Comparison of ENCODE assay signal across 8 mouse cellular contexts in genomic region chr19:4268566-4269361, GRCm38 (mm10). TPM values are rescaled to one million over a fixed set of nuclear protein-coding genes. Genes with fewer than 3 reads are reported as not detected.
DNase-seq lines count a peak whose midpoint lies in the region; ATAC-seq and TF ChIP-seq lines count a peak whose summit lies in the region.

Gene Ssh3, minus strand, starts transcription at chr19:4269180.

- H3K4me3 ChIP-seq in MEL (ENCODE audit: control insufficient read depth in 1 of 2, insufficient read depth in 1 of 2, low read depth in 2 of 2, low read length in 2 of 2): peak within 1 kb of the TSS; percentile 63 to 79
- peak within 1 kb of the TSS; percentile 80 for H3K4me3 ChIP-seq in cerebellum, adult 2 months (replicated peaks; ENCODE audit: insufficient read depth, low read depth, low read length)
- H3K4me3 ChIP-seq in layer of hippocampus, adult 2 months: peak within 1 kb of the TSS; percentile 64
- peak within 1 kb of the TSS; percentile 50 for H3K4me3 ChIP-seq in lung, embryonic 15.5 days

- H3K27ac ChIP-seq in MEL (ENCODE audit: control insufficient read depth, low read depth, low read length): no peak within 1 kb of the TSS
- H3K27ac ChIP-seq in cerebellum, adult 2 months (ENCODE audit: insufficient read depth, low read length): peak within 1 kb of the TSS; percentile 47
- H3K27ac ChIP-seq in layer of hippocampus, adult 2 months: peak within 1 kb of the TSS; percentile 84
- 0 out of 2 replicates have a peak within 1 kb of the TSS, but pooled peaks have one; percentile 8 for H3K27ac ChIP-seq in lung, embryonic 15.5 days

- TF ChIP-seq CTCF in MEL (IDR thresholded peaks at IDR 0.05 in 2 of 3, conservative IDR thresholded peaks at IDR 0.05 in 1 of 3; ENCODE audit: control insufficient read depth in 1 of 3, insufficient read depth in 1 of 3, low read depth in 2 of 3, low read length in 3 of 3, poor library complexity in 1 of 3, severe bottlenecking in 1 of 3): no peak
- TF ChIP-seq CTCF in cerebellum, adult 2 months (IDR thresholded peaks at IDR 0.05; ENCODE audit: borderline replicate concordance, insufficient read depth, low read depth, low read length): no peak
- TF ChIP-seq CTCF in layer of hippocampus, adult 2 months (conservative IDR thresholded peaks at IDR 0.05): no peak

- peak; percentile 76 for DNase-seq in MEL (ENCODE audit: low read depth, low spot score)
- peak; percentile 83 to 86 for DNase-seq in cerebellum, adult 2 months
- DNase-seq in forelimb bud, embryonic 11.5 days (ENCODE audit: low read depth, low spot score): peak; percentile 32
- peak; percentile 65 for DNase-seq in heart, postnatal 4 days
- DNase-seq in layer of hippocampus, adult 2 months (ENCODE audit: low spot score in 2 of 2): peak; percentile 68
- DNase-seq in ovary, postnatal 14 days (ENCODE audit: low spot score): peak; percentile 58
- DNase-seq in thymus, postnatal 4 days: peak; percentile 77

- no peak for TF ChIP-seq EP300 in MEL (IDR thresholded peaks at IDR 0.05; ENCODE audit: low read depth in 1 of 2, low read length in 2 of 2)

- no peaks in the 10 kb centered on the region for H3K36me3 ChIP-seq in MEL (ENCODE audit: control insufficient read depth in 1 of 2, insufficient read depth in 2 of 2, low read length in 2 of 2)
- no peaks in the 10 kb centered on the region for H3K36me3 ChIP-seq in lung, embryonic 15.5 days

- 4% methylated on average over 46 of the region's 46 CpGs for WGBS in cerebellum, adult 2 months
- WGBS in lung, embryonic 15.5 days: 6% methylated on average over 46 of the region's 46 CpGs

- no peak for TF ChIP-seq RAD21 in MEL (IDR thresholded peaks at IDR 0.05; ENCODE audit: low read depth, low read length)

- peak; percentile 85 for ATAC-seq in lung, embryonic 15.5 days (ENCODE audit: borderline replicate concordance, extremely low read depth, low FRiP score, low TSS enrichment)

- H3K27me3 ChIP-seq in MEL (ENCODE audit: control insufficient read depth in 1 of 2, insufficient read depth in 2 of 2, low read length in 2 of 2): no peaks in the 10 kb centered on the region
- no peaks in the 10 kb centered on the region for H3K27me3 ChIP-seq in cerebellum, adult 2 months (ENCODE audit: control insufficient read depth, insufficient read depth, low read length)
- H3K27me3 ChIP-seq in lung, embryonic 15.5 days: no peaks in the 10 kb centered on the region

- no peaks in the 10 kb centered on the region for H3K9me3 ChIP-seq in MEL (replicated peaks; ENCODE audit: insufficient read depth, low read length)
- no peaks in the 10 kb centered on the region for H3K9me3 ChIP-seq in lung, embryonic 15.5 days

- peaks cover 3% of the 10 kb centered on the region in 2 experiments; a peak in 3 of 4 replicates for H3K4me1 ChIP-seq in MEL (ENCODE audit: control insufficient read depth in 1 of 2, insufficient read depth in 2 of 2, low read length in 2 of 2)
- peaks cover 17% of the 10 kb centered on the region for H3K4me1 ChIP-seq in cerebellum, adult 2 months (ENCODE audit: control insufficient read depth, insufficient read depth, low read length)
- 0 out of 2 replicates have a peak, but pooled peaks cover 9% of the 10 kb centered on the region for H3K4me1 ChIP-seq in lung, embryonic 15.5 days

- peak within 1 kb of the TSS; percentile 62 for H3K9ac ChIP-seq in MEL (ENCODE audit: control insufficient read depth, low read depth, low read length, poor library complexity, severe bottlenecking)
- H3K9ac ChIP-seq in lung, embryonic 15.5 days: peak within 1 kb of the TSS; percentile 42

- no peaks in the 10 kb centered on the region; the same call in 1 of the 2 replicates for H3K79me2 ChIP-seq in MEL (ENCODE audit: control insufficient read depth, insufficient read depth, low read length, poor library complexity)

- TF ChIP-seq POLR2A in MEL (IDR thresholded peaks at IDR 0.05; ENCODE audit: control insufficient read depth in 1 of 2, insufficient read depth in 1 of 2, low read depth in 1 of 2, low read length in 2 of 2, poor library complexity in 1 of 2): peak in 1 of 2 experiments; percentile 49; a peak in 1 of 4 replicates
- peak; percentile 37; the same call in 1 of the 2 replicates for TF ChIP-seq POLR2A in cerebellum, adult 2 months (IDR thresholded peaks at IDR 0.05; ENCODE audit: borderline replicate concordance, insufficient read depth, low read length)

- H3K4me2 ChIP-seq in lung, embryonic 15.5 days: peak within 1 kb of the TSS; percentile 67

TF ChIP-seq in MEL, 35 proteins besides CTCF, POLR2A, EP300 and RAD21:
- TF ChIP-seq SIN3A (IDR thresholded peaks at IDR 0.05; ENCODE audit: low read length): peak; percentile 75; the same call in 1 of the 2 replicates
- peak; percentile 86; the same call in 1 of the 2 replicates for TF ChIP-seq MAZ (IDR thresholded peaks at IDR 0.05; ENCODE audit: low read depth, low read length)
- TF ChIP-seq HCFC1 (IDR thresholded peaks at IDR 0.05; ENCODE audit: low read depth, low read length): peak; percentile 57
- TF ChIP-seq ELF1 (IDR thresholded peaks at IDR 0.05; ENCODE audit: low read depth, low read length): peak; percentile 82
- peak; percentile 25; the same call in 1 of the 2 replicates for TF ChIP-seq MXI1 (IDR thresholded peaks at IDR 0.05; ENCODE audit: low read depth, low read length)
- no peak for TF ChIP-seq MYC (IDR thresholded peaks at IDR 0.05; ENCODE audit: low read depth, low read length)

RNA-seq across cellular contexts. Expression of gene Ssh3, which starts in this region (rescaled TPM):
- total RNA-seq in MEL (2012; rRNA removed): 7.4 and 9.2 TPM in 2 replicates
- 10 to 100 TPM in 1 of 2 experiments, not detected in 1; 14.1 TPM for polyA plus RNA-seq in MEL (2012; ENCODE audit: insufficient read depth in 1 of 2, insufficient read length in 2 of 2, low read depth in 1 of 2, low replicate concordance in 2 of 2, missing spikeins in 1 of 2)
- 139 and 151 TPM in 2 replicates for polyA plus RNA-seq in cerebellum, adult 2 months (2012; rRNA removed)
- total RNA-seq in heart, postnatal 4 days (2021): 1 to 10 TPM; 8.4 to 9.0 TPM
- total RNA-seq in layer of hippocampus, adult 2 months (2021): 10 to 100 TPM; 57.5 to 58.7 TPM
- polyA plus RNA-seq in lung, embryonic 15.5 days (2015; fragmentation: Nextera tagmentation; extraction: Ambion mirVana): 15.2 and 16.9 TPM in 2 replicates

Comparison
In these comparisons a context has a peak if more than half of its experiments do, and no peak if none do; other contexts are left out.
1. DNase-seq: peak in every context shown above with its lines; median percentile 84 in cerebellum, adult 2 months; 77 in thymus, postnatal 4 days; 76 in MEL; 68 in layer of hippocampus, adult 2 months; 65 in heart, postnatal 4 days; 58 in ovary, postnatal 14 days; 32 in forelimb bud, embryonic 11.5 days.